17 mouse cellular contexts compared by ENCODE assay signal in genomic region chr16:38757626-38758025, GRCm38 (mm10). TPM values are rescaled to one million over a fixed set of nuclear protein-coding genes. Genes with fewer than 3 reads are reported as not detected.
A peak's percentile ranks its signal among the peaks of the same experiment; 100 is the strongest.
DNase-seq lines count a peak whose midpoint lies in the region; ATAC-seq and TF ChIP-seq lines count a peak whose summit lies in the region.
"Had no signal": no experiment of that assay in that cellular context is flagged by ENCODE, and none has a peak within 500 bp of the region (broad histone marks: within the 10 kb centered on the region; RNA-seq: fewer than 3 reads in every experiment).

No protein-coding gene starts in this region.

- H3K27ac ChIP-seq in gastrocnemius, adult 2 months: peak overlapping the region; percentile 64
- H3K27ac ChIP-seq in heart, postnatal 0 days (ENCODE audit: low read depth): peak overlapping the region; percentile 48
- H3K27ac ChIP-seq in layer of hippocampus, adult 2 months: 0 out of 2 replicates have a peak overlapping the region, but pooled peaks have one; percentile 14
- peak overlapping the region; percentile 21; the same call in 1 of the 2 replicates for H3K27ac ChIP-seq in stomach, embryonic 14.5 days (ENCODE audit: low read length)
- no peak overlapping the region for H3K27ac ChIP-seq in stomach, postnatal 0 days (replicated peaks)
- H3K27ac ChIP-seq: hindbrain, embryonic 15.5 days; liver, embryonic 12.5 days had no signal

- intact Hi-C loops in gastrocnemius, adult 2 months (cut with DNase I): no loop called here
- intact Hi-C loops in gastrocnemius, postnatal 14 days (cut with DNase I; ENCODE audit: low total_unique reads): no loop called here

- TF ChIP-seq EP300 in heart, postnatal 0 days (IDR thresholded peaks at IDR 0.05; ENCODE audit: low read depth): no peak
- TF ChIP-seq EP300 in stomach, postnatal 0 days (optimal IDR thresholded peaks at IDR 0.05): no peak

- H3K4me3 ChIP-seq in gastrocnemius, adult 2 months: no peak overlapping the region
- H3K4me3 ChIP-seq in heart, postnatal 0 days (ENCODE audit: low read depth, low read length): no peak overlapping the region
- H3K4me3 ChIP-seq in layer of hippocampus, adult 2 months: no peak overlapping the region
- no peak overlapping the region for H3K4me3 ChIP-seq in stomach, embryonic 14.5 days (ENCODE audit: low read depth, low read length)
- H3K4me3 ChIP-seq in stomach, postnatal 0 days (ENCODE audit: low read depth, low read length): no peak overlapping the region
- H3K4me3 ChIP-seq: hindbrain, embryonic 15.5 days; liver, embryonic 12.5 days had no signal

- WGBS in heart, postnatal 0 days: 92% methylated on average over 19 of the region's 19 CpGs
- WGBS in stomach, embryonic 14.5 days: 94% methylated on average over 19 of the region's 19 CpGs
- WGBS in stomach, postnatal 0 days: 93% methylated on average over 19 of the region's 19 CpGs

- ATAC-seq in heart, postnatal 0 days (ENCODE audit: insufficient read depth, low read depth): no peak
- no peak for ATAC-seq in stomach, embryonic 14.5 days (ENCODE audit: insufficient number of reproducible peaks, insufficient read depth, low FRiP score, low read depth)
- no peak for ATAC-seq in stomach, postnatal 0 days (ENCODE audit: low FRiP score, low TSS enrichment)
- ATAC-seq: CD4-positive, CD25-positive, alpha-beta regulatory T cell, adult 4 months; forebrain, embryonic 14.5 days; liver, embryonic 12.5 days; Patski had no signal

- H3K4me2 ChIP-seq in heart, postnatal 0 days (ENCODE audit: low read depth, low read length): no peak overlapping the region
- H3K4me2 ChIP-seq in stomach, embryonic 14.5 days (replicated peaks; ENCODE audit: low read depth, low read length): no peak overlapping the region
- no peak overlapping the region for H3K4me2 ChIP-seq in stomach, postnatal 0 days (replicated peaks; ENCODE audit: low read depth)
- H3K4me2 ChIP-seq: hindbrain, embryonic 15.5 days; liver, embryonic 12.5 days had no signal

- no peak for TF ChIP-seq CTCF in gastrocnemius, adult 2 months (IDR thresholded peaks at IDR 0.05)
- no peak for TF ChIP-seq CTCF in heart, postnatal 0 days (IDR thresholded peaks at IDR 0.05; ENCODE audit: low read depth)
- TF ChIP-seq CTCF in layer of hippocampus, adult 2 months (conservative IDR thresholded peaks at IDR 0.05): no peak
- no peak for TF ChIP-seq CTCF in stomach, postnatal 0 days (IDR thresholded peaks at IDR 0.05; ENCODE audit: low read depth)

- peaks cover 18% of the 10 kb centered on the region; the same call in 1 of the 2 replicates for H3K36me3 ChIP-seq in heart, postnatal 0 days (replicated peaks; ENCODE audit: control insufficient read depth, insufficient read depth, low read length)
- H3K36me3 ChIP-seq in stomach, embryonic 14.5 days (ENCODE audit: control insufficient read depth, insufficient read depth, low read length): peaks cover 5% of the 10 kb centered on the region; the same call in 1 of the 2 replicates
- H3K36me3 ChIP-seq in stomach, postnatal 0 days (ENCODE audit: control insufficient read depth, insufficient read depth, low read length): peaks cover 7% of the 10 kb centered on the region; the same call in 1 of the 2 replicates

- H3K4me1 ChIP-seq in heart, postnatal 0 days (ENCODE audit: control insufficient read depth, insufficient read depth): peaks cover 15% of the 10 kb centered on the region; the same call in 1 of the 2 replicates
- H3K4me1 ChIP-seq in stomach, embryonic 14.5 days (ENCODE audit: control insufficient read depth, insufficient read depth, low read length): peaks cover 3% of the 10 kb centered on the region; the same call in 1 of the 2 replicates
- no peaks in the 10 kb centered on the region for H3K4me1 ChIP-seq in stomach, postnatal 0 days (replicated peaks; ENCODE audit: control insufficient read depth, insufficient read depth)

- DNase-seq in gastrocnemius, adult 2 months: no peak
- no peak for DNase-seq in gastrocnemius, postnatal 14 days
- DNase-seq in heart, postnatal 0 days (ENCODE audit: low spot score): no peak
- no peak for DNase-seq in heart, adult 18-20 months
- DNase-seq in layer of hippocampus, adult 2 months (ENCODE audit: low spot score in 2 of 2): no peak
- no peak for DNase-seq in layer of hippocampus, adult 9-11 months
- no peak for DNase-seq in stomach, postnatal 0 days (ENCODE audit: low spot score)
- DNase-seq: cerebellum, adult 9-10 months; right cerebral cortex, postnatal 14 days; spleen, adult 18-20 months had no signal

- no peaks in the 10 kb centered on the region for H3K9me3 ChIP-seq in heart, postnatal 0 days (replicated peaks; ENCODE audit: control insufficient read depth, low read length)
- no peaks in the 10 kb centered on the region for H3K9me3 ChIP-seq in stomach, embryonic 14.5 days (ENCODE audit: control insufficient read depth, low read depth, low read length)
- H3K9me3 ChIP-seq in stomach, postnatal 0 days (ENCODE audit: control insufficient read depth, low read length): no peaks in the 10 kb centered on the region
- H3K9me3 ChIP-seq: hindbrain, embryonic 15.5 days; liver, embryonic 12.5 days had no signal

- H3K9ac ChIP-seq in heart, postnatal 0 days (replicated peaks; ENCODE audit: low read depth, low read length): no peak overlapping the region
- H3K9ac ChIP-seq in stomach, embryonic 14.5 days (replicated peaks; ENCODE audit: low read depth, low read length): no peak overlapping the region
- H3K9ac ChIP-seq in stomach, postnatal 0 days (ENCODE audit: low read length): no peak overlapping the region
- H3K9ac ChIP-seq: hindbrain, embryonic 15.5 days; liver, embryonic 12.5 days had no signal

- no peaks in the 10 kb centered on the region for H3K27me3 ChIP-seq in heart, postnatal 0 days (ENCODE audit: control insufficient read depth, insufficient read depth, low read length)
- no peaks in the 10 kb centered on the region for H3K27me3 ChIP-seq in stomach, embryonic 14.5 days (ENCODE audit: control insufficient read depth, insufficient read depth, low read length)
- H3K27me3 ChIP-seq in stomach, postnatal 0 days (ENCODE audit: control insufficient read depth, insufficient read depth, low read length): no peaks in the 10 kb centered on the region
- H3K27me3 ChIP-seq: hindbrain, embryonic 15.5 days; Patski had no signal

RNA-seq across cellular contexts. Expression of gene B4galt4, which starts 15.6 kb away (rescaled TPM):
- total RNA-seq in gastrocnemius, adult 2 months (2021): 1 to 10 TPM; 3.3 to 7.0 TPM
- total RNA-seq in gastrocnemius, postnatal 14 days (2021): 1 to 10 TPM; 3.6 to 5.7 TPM
- 12.4 and 26.6 TPM in 2 replicates for total RNA-seq in heart, postnatal 0 days (2014; rRNA removed; ENCODE audit: low replicate concordance)
- polyA plus RNA-seq in heart, postnatal 0 days (2015; fragmentation: Nextera tagmentation; extraction: Ambion mirVana): 12.6 and 14.5 TPM in 2 replicates
- total RNA-seq in heart, adult 18-20 months (2021): 10 to 100 TPM; 10.3 to 16.1 TPM
- total RNA-seq in layer of hippocampus, adult 2 months (2021): 10 to 100 TPM; 34.3 to 39.7 TPM
- 25.1 and 30.0 TPM in 2 replicates for polyA plus RNA-seq in stomach, embryonic 14.5 days (2014; fragmentation: Nextera tagmentation; extraction: Ambion mirVana)
- 9.1 and 9.3 TPM in 2 replicates for polyA plus RNA-seq in stomach, postnatal 0 days (2015; fragmentation: Nextera tagmentation; extraction: Ambion mirVana)

RNA-seq across cellular contexts. Expression of gene Upk1b, which starts 42.5 kb away (rescaled TPM):
- total RNA-seq in gastrocnemius, adult 2 months (2021): not detected
- total RNA-seq in gastrocnemius, postnatal 14 days (2021): not detected
- total RNA-seq in heart, postnatal 0 days (2014; rRNA removed; ENCODE audit: low replicate concordance): 19.4 and 75.5 TPM in 2 replicates
- polyA plus RNA-seq in heart, postnatal 0 days (2015; fragmentation: Nextera tagmentation; extraction: Ambion mirVana): 13.8 and 13.9 TPM in 2 replicates
- 1 to 10 TPM; 2.5 to 6.2 TPM for total RNA-seq in heart, adult 18-20 months (2021)
- total RNA-seq in layer of hippocampus, adult 2 months (2021): 1 to 10 TPM; 1.6 to 1.7 TPM
- polyA plus RNA-seq in stomach, embryonic 14.5 days (2014; fragmentation: Nextera tagmentation; extraction: Ambion mirVana): 19.7 and 21.1 TPM in 2 replicates
- 34.4 and 40.2 TPM in 2 replicates for polyA plus RNA-seq in stomach, postnatal 0 days (2015; fragmentation: Nextera tagmentation; extraction: Ambion mirVana)
- total RNA-seq: gastrocnemius, postnatal 25 days had no signal
- polyA plus RNA-seq: CD4-positive, CD25-positive, alpha-beta regulatory T cell, adult 4 months; forebrain, embryonic 14.5 days; Patski had no signal

RNA-seq across cellular contexts. Expression of gene Arhgap31, which starts 44.6 kb away (rescaled TPM):
- 10 to 100 TPM; 11.9 to 18.6 TPM for total RNA-seq in gastrocnemius, adult 2 months (2021)
- total RNA-seq in gastrocnemius, postnatal 14 days (2021): 10 to 100 TPM; 20.8 to 22.6 TPM
- total RNA-seq in heart, postnatal 0 days (2014; rRNA removed; ENCODE audit: low replicate concordance): 60.6 and 63.5 TPM in 2 replicates
- polyA plus RNA-seq in heart, postnatal 0 days (2015; fragmentation: Nextera tagmentation; extraction: Ambion mirVana): 15.0 and 15.7 TPM in 2 replicates
- 10 to 100 TPM; 39.6 to 40.8 TPM for total RNA-seq in heart, adult 18-20 months (2021)
- total RNA-seq in layer of hippocampus, adult 2 months (2021): 10 to 100 TPM; 17.9 to 18.5 TPM
- polyA plus RNA-seq in stomach, embryonic 14.5 days (2014; fragmentation: Nextera tagmentation; extraction: Ambion mirVana): 13.6 and 14.8 TPM in 2 replicates
- 3.1 and 3.4 TPM in 2 replicates for polyA plus RNA-seq in stomach, postnatal 0 days (2015; fragmentation: Nextera tagmentation; extraction: Ambion mirVana)
